Mouse (Mus musculus) erythroblast, embryonic 14.5 days (primary cell): ENCODE data around the gene Abcg4. TPM values are rescaled to one million over a fixed set of nuclear protein-coding genes. Genes with fewer than 3 reads are reported as not detected.

Experiments
- H3K27me3 ChIP-seq: 2 replicates; pipeline ENCODE4 v1.6.1; 2012; ENCODE audit warnings: inconsistent platforms; ENCODE audit not compliant: control insufficient read depth
- H3K36me3 ChIP-seq: 2 replicates; pipeline ENCODE4 v1.6.1; 2012; ENCODE audit warnings: mild to moderate bottlenecking, inconsistent platforms; ENCODE audit not compliant: control insufficient read depth
- H3K4me1 ChIP-seq: 2 replicates; pipeline ENCODE4 v1.6.1; 2012; ENCODE audit warnings: inconsistent platforms; ENCODE audit not compliant: control insufficient read depth
- H3K4me3 ChIP-seq: replicated peaks from 2 replicates; pipeline ENCODE3; 2012; ENCODE audit warnings: moderate library complexity, mild to moderate bottlenecking, inconsistent platforms
- H3K9me3 ChIP-seq: 2 replicates; pipeline ENCODE4 v1.6.1; 2012; ENCODE audit warnings: low read length, inconsistent platforms, mixed read lengths; ENCODE audit not compliant: control insufficient read depth
- GATA1 ChIP-seq: IDR thresholded peaks from 2 replicates; pipeline ENCODE4 v1.6.1; 2012; ENCODE audit warnings: low read length, inconsistent platforms, mixed read lengths
- TAL1 ChIP-seq: IDR thresholded peaks from 3 replicates; pipeline ENCODE4 v1.6.1; 2012; ENCODE audit warnings: low read length, inconsistent platforms, mixed read lengths
- polyA plus RNA-seq: library from polyadenylated mRNA; stranded (reverse); fragments of >175 nt; gene quantifications from 2 replicates; pipeline ENCODE4 v1.2.3, GENCODE M21; 2012

Abcg4 gene
- polyA plus RNA-seq, 1 experiment: 19.9 TPM

- Histone ChIP-seq H3K4me3 (peak overlapping the region; percentile 71), H3K4me1 (peaks cover 23% of the 10 kb centered on the region), H3K9me3 (peaks cover 3% of the 10 kb centered on the region; the same call in 1 of the 2 replicates), H3K36me3 (peaks cover 21% of the 10 kb centered on the region), H3K27me3 (0 out of 2 replicates have a peak, but pooled peaks cover 3% of the 10 kb centered on the region)
- TF ChIP-seq TAL1: no peak
- TF ChIP-seq GATA1: no peak
These were observed 20.9 kb downstream of the Abcg4 start for GRCm38 (mm10) chr9:44267319-44268026.

- H3K4me1 ChIP-seq: peaks cover 22% of the 10 kb centered on the region
These were observed 21.8 kb downstream of the Abcg4 start for GRCm38 (mm10) chr9:44266478-44267226.

GRCm38 (mm10) chr9:44261388-44261787 is 27.0 kb downstream of the Abcg4 start:
- Histone ChIP-seq H3K27me3 (no peaks in the 10 kb centered on the region), H3K4me1 (no peaks in the 10 kb centered on the region; the same call in none of the 2 replicates), H3K9me3 (no peaks in the 10 kb centered on the region), H3K36me3 (no peaks in the 10 kb centered on the region), H3K4me3 (no peak overlapping the region)
- TF ChIP-seq GATA1 (no peak), TAL1 (no peak)

More at GRCm38 (mm10) chr9:44266478-44267226, 21.8 kb downstream of the Abcg4 start:
- Histone ChIP-seq H3K9me3 (peaks cover 3% of the 10 kb centered on the region; the same call in 1 of the 2 replicates), H3K36me3 (peaks cover 16% of the 10 kb centered on the region), H3K4me3 (no peak overlapping the region), H3K27me3 (0 out of 2 replicates have a peak, but pooled peaks cover 3% of the 10 kb centered on the region)
- TF ChIP-seq TAL1 (no peak), GATA1 (no peak)

- no peaks in the 10 kb centered on the region for H3K27me3 ChIP-seq
- no peak overlapping the region for H3K4me3 ChIP-seq
- TF ChIP-seq GATA1: no peak
- no peaks in the 10 kb centered on the region for H3K9me3 ChIP-seq
- H3K4me1 ChIP-seq: no peaks in the 10 kb centered on the region; the same call in 1 of the 2 replicates
- no peaks in the 10 kb centered on the region for H3K36me3 ChIP-seq
These were observed 29.4 kb downstream of the Abcg4 start for GRCm38 (mm10) chr9:44259014-44259413.

- no peaks in the 10 kb centered on the region; the same call in 1 of the 2 replicates for H3K27me3 ChIP-seq
- H3K36me3 ChIP-seq: no peaks in the 10 kb centered on the region
- no peaks in the 10 kb centered on the region for H3K9me3 ChIP-seq
- H3K4me3 ChIP-seq: no peak overlapping the region
- TF ChIP-seq TAL1 (no peak), GATA1 (no peak)
- H3K4me1 ChIP-seq: peaks cover under 1% of the 10 kb centered on the region; the same call in 1 of the 2 replicates
These were observed 32.2 kb downstream of the Abcg4 start for GRCm38 (mm10) chr9:44256213-44256612.

- peaks cover 9% of the 10 kb centered on the region for H3K4me1 ChIP-seq
- no peak overlapping the region for H3K4me3 ChIP-seq
- no peaks in the 10 kb centered on the region for H3K36me3 ChIP-seq
- TF ChIP-seq TAL1: no peak
- TF ChIP-seq GATA1: no peak
- no peaks in the 10 kb centered on the region for H3K9me3 ChIP-seq
- no peaks in the 10 kb centered on the region; the same call in 1 of the 2 replicates for H3K27me3 ChIP-seq
These were observed 33.3 kb downstream of the Abcg4 start for GRCm38 (mm10) chr9:44255136-44255521.

GRCm38 (mm10) chr9:44254508-44255135 is 33.8 kb downstream of the Abcg4 start:
- no peaks in the 10 kb centered on the region for H3K36me3 ChIP-seq
- no peak overlapping the region for H3K4me3 ChIP-seq
- TF ChIP-seq GATA1 (no peak), TAL1 (no peak)
- no peaks in the 10 kb centered on the region; the same call in 1 of the 2 replicates for H3K27me3 ChIP-seq
- peaks cover 14% of the 10 kb centered on the region for H3K4me1 ChIP-seq
- H3K9me3 ChIP-seq: no peaks in the 10 kb centered on the region

GRCm38 (mm10) chr9:44253441-44253840 is 35.0 kb downstream of the Abcg4 start:
- Histone ChIP-seq H3K4me3 (no peak overlapping the region), H3K27me3 (peaks cover 7% of the 10 kb centered on the region), H3K36me3 (no peaks in the 10 kb centered on the region), H3K9me3 (no peaks in the 10 kb centered on the region), H3K4me1 (peaks cover 21% of the 10 kb centered on the region)
- TF ChIP-seq GATA1 (no peak), TAL1 (no peak)

- Histone ChIP-seq H3K4me3 (no peak within 1 kb of the TSS), H3K9me3 (no peaks in the 10 kb centered on the region), H3K4me1 (peaks cover 21% of the 10 kb centered on the region), H3K27me3 (peaks cover 12% of the 10 kb centered on the region), H3K36me3 (no peaks in the 10 kb centered on the region)
- TF ChIP-seq GATA1 (no peak), TAL1 (no peak)
These were observed 37.1 kb downstream of the Abcg4 start, which contains the start of gene Pdzd3 for GRCm38 (mm10) chr9:44251314-44251713. Gene Pdzd3, minus strand, starts transcription at chr9:44251471.
